Mouse (Mus musculus): Measurements from ENCODE around the gene 9930021J03Rik.

GRCm38 (mm10) chr19:29666164-29666563, 139.6 kb downstream of the 9930021J03Rik start:
- TF ChIP-seq POLR2A (IDR thresholded peaks at IDR 0.05; ENCODE audit: insufficient read depth, low read length) (no peak), CTCF (IDR thresholded peaks at IDR 0.05; ENCODE audit: low read depth, low read length) (no peak)

All from ES-Bruce4 (cell line).